Comparison of ENCODE assay signal across 23 mouse cellular contexts in the genomic region with DNA sequence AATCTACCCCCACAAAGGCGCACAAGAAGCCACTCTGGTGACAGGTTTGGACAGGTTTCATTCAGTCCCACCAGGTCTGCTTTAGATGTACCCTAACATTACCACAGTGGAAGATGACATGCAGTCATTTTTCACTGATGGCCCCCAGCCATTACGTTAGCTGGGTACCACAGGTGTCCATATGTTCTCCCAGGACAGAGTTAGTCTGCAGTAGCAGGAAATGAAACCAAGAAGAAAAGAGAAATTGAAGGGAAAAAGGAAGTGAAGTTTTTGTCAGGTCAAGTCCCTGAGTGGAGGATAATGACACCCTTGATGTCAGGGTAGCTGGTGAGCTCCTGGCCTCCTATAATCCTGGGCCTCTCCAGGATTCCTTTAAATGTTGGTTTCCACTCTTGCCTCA.
DNase-seq lines count a peak whose midpoint lies in the region; ATAC-seq lines count a peak whose summit lies in the region.
"Had no signal": no experiment of that assay in that cellular context is flagged by ENCODE, and none has a peak within 500 bp of the region (broad histone marks: within the 10 kb centered on the region; RNA-seq: fewer than 3 reads in every experiment).

No protein-coding gene starts in this region.

- no peak overlapping the region for H3K27ac ChIP-seq in forebrain, embryonic 15.5 days (replicated peaks)
- H3K27ac ChIP-seq: embryonic facial prominence, embryonic 10.5 days; embryonic facial prominence, embryonic 12.5 days; forebrain, embryonic 13.5 days had no signal

- 92% methylated on average over 2 of the region's 2 CpGs for WGBS in forebrain, embryonic 15.5 days

- peak; percentile 82 for DNase-seq in heart, adult 11 months
- DNase-seq in heart, postnatal 4 days: no peak
- DNase-seq in A20 (ENCODE audit: low read depth, low spot score): peak; percentile 78
- no peak for DNase-seq in neural tube, embryonic 10.5 days (ENCODE audit: extremely low spot score, low spot score)
- no peak for DNase-seq in spleen, adult 12 weeks (ENCODE audit: low spot score)
- DNase-seq: adrenal gland, adult 8-10 months; adrenal gland, postnatal 14 days; adrenal gland, postnatal 36 days; cerebellum, adult 11-12 months; cerebellum, adult 8-10 months; cerebellum, adult 9-11 months; cerebellum, postnatal 14 days; cerebellum, postnatal 36 days had no signal

- H3K9me3 ChIP-seq in forebrain, embryonic 15.5 days: no peaks in the 10 kb centered on the region
- H3K9me3 ChIP-seq: embryonic facial prominence, embryonic 10.5 days; embryonic facial prominence, embryonic 12.5 days; forebrain, embryonic 13.5 days had no signal

- H3K9ac ChIP-seq in forebrain, embryonic 15.5 days (replicated peaks): no peak overlapping the region
- H3K9ac ChIP-seq: embryonic facial prominence, embryonic 12.5 days; forebrain, embryonic 13.5 days had no signal

- H3K27me3 ChIP-seq in forebrain, embryonic 15.5 days: no peaks in the 10 kb centered on the region
- H3K27me3 ChIP-seq: embryonic facial prominence, embryonic 12.5 days; forebrain, embryonic 13.5 days; Patski had no signal

- peak; percentile 43 for ATAC-seq in common myeloid progenitor, adult 5-6 weeks (replicated peaks; ENCODE audit: low read depth, poor library complexity, severe bottlenecking)
- ATAC-seq in megakaryocyte, adult 5-6 weeks (ENCODE audit: poor library complexity, severe bottlenecking): peak; percentile 63
- ATAC-seq in forebrain, embryonic 15.5 days (replicated peaks): no peak
- ATAC-seq: activated CD4-positive, CD25-positive, alpha-beta regulatory T cell, adult 4 months; forebrain, embryonic 13.5 days; forebrain, embryonic 16.5 days; Patski had no signal

- H3K4me3 ChIP-seq in forebrain, embryonic 15.5 days: no peak overlapping the region
- H3K4me3 ChIP-seq: embryonic facial prominence, embryonic 10.5 days; embryonic facial prominence, embryonic 12.5 days; forebrain, embryonic 13.5 days had no signal

- H3K36me3 ChIP-seq in forebrain, embryonic 15.5 days: no peaks in the 10 kb centered on the region
- H3K36me3 ChIP-seq: embryonic facial prominence, embryonic 10.5 days; embryonic facial prominence, embryonic 12.5 days; G1E had no signal

- H3K4me1 ChIP-seq in forebrain, embryonic 15.5 days: no peaks in the 10 kb centered on the region
- H3K4me1 ChIP-seq: embryonic facial prominence, embryonic 12.5 days; forebrain, embryonic 13.5 days had no signal

- H3K4me2 ChIP-seq in forebrain, embryonic 15.5 days (replicated peaks): no peak overlapping the region
- H3K4me2 ChIP-seq: embryonic facial prominence, embryonic 12.5 days; forebrain, embryonic 13.5 days had no signal

Comparison
In these comparisons a context has a peak if more than half of its experiments do, and no peak if none do; other contexts are left out.
1. DNase-seq: peak in heart, adult 11 months (single experiment) and A20 (single experiment); none in heart, postnatal 4 days (single experiment), neural tube, embryonic 10.5 days (single experiment) and spleen, adult 12 weeks (single experiment).